Mouse (Mus musculus) T-helper 1 cell (primary cell): ENCODE results near the gene Gspt1.
"Not testable (repeated sequence)": the region's sequence is repeated elsewhere in the genome, so short reads cannot be mapped to it uniquely, and the experiment has no call there.

Experiments used
- in situ Hi-C: fragments of 300-600 bp; cut with MboI, MseI; formaldehyde crosslinking; loops from one replicate; pipeline ENCODE4 v1.15.1; 2025; ENCODE audit warnings: high pct_unique_total_duplicates

Gene Gspt1

GRCm38 (mm10) chr16:11253898-11254722 is at the start of gene Gspt1:
Gene Gspt1, minus strand, starts transcription at chr16:11254325.
- in situ Hi-C loops = loop anchor here (10.0 kb wide), 1 partner anchor 839 kb away; the partner anchor contains the start of gene Nubp1

DNA sequence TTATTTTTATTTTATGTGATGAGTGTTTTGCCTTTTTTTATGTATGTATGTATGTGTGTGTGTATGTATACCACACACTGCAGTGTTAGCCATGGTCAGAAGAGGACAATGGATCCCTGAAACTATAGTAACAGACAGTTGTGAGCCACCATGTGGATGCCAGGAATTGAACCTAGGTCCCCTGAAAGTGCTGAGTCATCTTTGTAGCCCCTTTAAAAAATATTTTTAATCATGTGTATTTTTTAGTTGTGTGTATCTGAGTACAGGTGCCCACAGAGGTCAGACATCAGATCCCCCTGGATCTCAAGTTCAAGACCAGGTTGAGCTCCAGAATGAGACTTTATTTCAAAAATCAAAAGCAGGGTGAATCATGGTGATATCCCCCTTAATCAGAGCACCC is 49.6 kb upstream of the Gspt1 start:
- in situ Hi-C loops = no loop called here

GRCm38 (mm10) chr16:11297700-11298099 is 43.6 kb upstream of the Gspt1 start:
- in situ Hi-C loops = loop anchor here (5.0 kb wide), 1 partner anchor 125 kb away; no protein-coding TSS in a partner anchor

GRCm38 (mm10) chr16:11295583-11295982 is 41.5 kb upstream of the Gspt1 start:
- in situ Hi-C loops = loop anchor here (5.0 kb wide), 1 partner anchor 127 kb away; no protein-coding TSS in a partner anchor

GRCm38 (mm10) chr16:11288873-11289272 is 34.7 kb upstream of the Gspt1 start:
- in situ Hi-C loops = not testable (repeated sequence)

GRCm38 (mm10) chr16:11285949-11286348 is 31.8 kb upstream of the Gspt1 start:
- in situ Hi-C loops = no loop called here

- in situ Hi-C loops = no loop called here
Measured at GRCm38 (mm10) chr16:11284881-11285280, 30.8 kb upstream of the Gspt1 start.

DNA sequence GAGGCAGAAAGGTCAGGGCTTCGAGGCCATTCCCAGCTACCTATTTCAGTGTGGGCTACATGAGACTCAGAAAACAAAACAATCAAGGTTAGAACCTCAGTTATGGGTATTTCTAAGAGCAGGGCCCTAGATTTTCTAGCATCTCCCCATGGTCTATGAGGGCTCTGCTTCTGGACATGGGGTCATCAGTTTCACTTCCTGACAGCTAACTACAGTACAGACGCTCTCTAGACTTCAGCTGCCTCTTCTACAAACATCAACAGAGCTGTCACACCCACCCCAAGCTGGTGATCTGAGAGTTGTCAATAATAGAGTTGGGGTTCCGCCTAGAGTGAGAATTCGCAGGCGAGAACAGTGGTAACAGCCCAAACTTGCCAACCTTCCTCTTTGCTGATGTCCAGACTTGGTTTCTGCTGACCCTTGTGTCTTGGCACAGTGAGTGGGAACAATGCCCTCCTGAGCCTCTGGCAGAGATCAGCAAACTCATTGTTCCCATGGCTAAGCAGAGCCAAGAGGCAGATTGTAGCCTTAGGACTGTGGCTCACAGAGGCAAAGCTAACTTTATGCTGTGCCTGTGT is 28.6 kb upstream of the Gspt1 start:
- in situ Hi-C loops = no loop called here

GRCm38 (mm10) chr16:11278778-11279177 is 24.7 kb upstream of the Gspt1 start:
- in situ Hi-C loops = no loop called here

GRCm38 (mm10) chr16:11276888-11277287 is 22.8 kb upstream of the Gspt1 start:
- in situ Hi-C loops = no loop called here

- in situ Hi-C loops = no loop called here
Measured at GRCm38 (mm10) chr16:11271073-11271472, 16.9 kb upstream of the Gspt1 start.

DNA sequence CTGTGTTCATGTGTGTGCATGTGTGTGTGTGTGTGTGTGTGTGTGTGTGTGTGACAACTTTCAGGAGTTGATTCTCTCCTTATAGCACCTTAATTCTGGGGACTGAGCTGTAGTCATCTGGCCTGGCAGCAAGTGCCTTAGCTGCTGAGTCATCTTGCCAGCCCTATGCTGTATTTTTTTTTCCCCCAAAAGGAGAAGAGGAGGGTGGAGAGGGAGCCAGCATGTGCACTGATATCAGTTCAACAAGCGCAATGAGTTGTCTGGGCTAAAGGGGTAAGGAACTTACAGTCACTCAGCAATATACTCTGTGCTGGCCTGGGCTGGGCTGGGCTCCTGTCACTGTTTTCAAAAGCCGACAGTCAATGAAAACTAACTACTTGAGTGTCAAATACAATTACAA is 16.5 kb upstream of the Gspt1 start:
- in situ Hi-C loops = no loop called here

GRCm38 (mm10) chr16:11269808-11270207 is 15.7 kb upstream of the Gspt1 start:
- in situ Hi-C loops = loop anchor here (5.0 kb wide), 1 partner anchor 42 kb away; the partner anchor contains the start of gene Tnfrsf17

DNA sequence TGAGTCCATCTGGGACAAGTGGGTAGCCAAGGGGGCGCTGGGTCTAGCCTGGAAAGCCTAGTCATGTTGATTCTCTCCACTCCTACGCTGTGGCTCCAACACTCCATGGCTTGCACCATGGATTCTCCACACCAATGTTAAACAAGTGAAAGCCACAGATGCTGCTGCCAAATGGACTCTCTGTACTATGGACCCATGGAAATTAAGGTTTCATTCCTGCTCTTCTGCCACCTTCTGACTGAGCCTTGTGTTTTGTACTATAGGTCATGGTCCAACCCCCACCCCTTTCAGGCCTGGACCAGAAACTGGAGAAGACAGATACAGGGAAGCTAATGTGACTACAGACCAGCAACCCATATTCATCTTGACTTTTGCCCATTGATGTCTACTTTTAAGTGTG is 12.4 kb upstream of the Gspt1 start:
- in situ Hi-C loops = loop anchor here (5.0 kb wide), 1 partner anchor 46 kb away; the partner anchor contains the start of gene Tnfrsf17

- in situ Hi-C loops = no loop called here
Measured at GRCm38 (mm10) chr16:11263266-11263665, 9.1 kb upstream of the Gspt1 start.

GRCm38 (mm10) chr16:11254723-11255164 is 619 bp upstream of the Gspt1 start:
- in situ Hi-C loops = loop anchor here (10.0 kb wide), 1 partner anchor 840 kb away; the partner anchor contains the start of gene Nubp1

GRCm38 (mm10) chr16:11253065-11253831 is 877 bp downstream of the Gspt1 start:
- in situ Hi-C loops = loop anchor here (10.0 kb wide), 1 partner anchor 838 kb away; the partner anchor contains the start of gene Nubp1

- in situ Hi-C loops = loop anchor here (5.0 kb wide), 1 partner anchor 35 kb away; no protein-coding TSS in a partner anchor
Measured at GRCm38 (mm10) chr16:11247791-11248190, 6.3 kb downstream of the Gspt1 start.

DNA sequence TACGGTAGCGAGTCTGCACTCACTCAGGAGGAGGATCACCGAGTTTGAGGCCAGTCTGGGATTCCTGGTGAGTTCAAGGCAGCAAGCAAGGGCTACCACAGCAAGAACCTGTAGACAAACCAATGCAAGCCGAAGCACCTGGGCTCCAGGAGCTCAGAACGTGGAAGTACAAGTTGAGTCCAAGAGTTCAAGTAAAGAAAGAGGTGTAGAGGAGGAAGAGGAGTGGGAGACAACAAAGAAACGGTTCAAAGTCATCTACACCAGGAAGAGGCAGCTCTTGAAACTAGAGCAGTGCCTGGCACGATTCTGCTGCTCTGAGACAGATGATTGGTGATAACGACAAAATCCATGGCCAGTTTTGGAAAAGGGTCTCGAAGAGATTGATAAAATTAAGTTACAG is 8.4 kb downstream of the Gspt1 start:
- in situ Hi-C loops = loop anchor here (5.0 kb wide), 1 partner anchor 33 kb away; no protein-coding TSS in a partner anchor

DNA sequence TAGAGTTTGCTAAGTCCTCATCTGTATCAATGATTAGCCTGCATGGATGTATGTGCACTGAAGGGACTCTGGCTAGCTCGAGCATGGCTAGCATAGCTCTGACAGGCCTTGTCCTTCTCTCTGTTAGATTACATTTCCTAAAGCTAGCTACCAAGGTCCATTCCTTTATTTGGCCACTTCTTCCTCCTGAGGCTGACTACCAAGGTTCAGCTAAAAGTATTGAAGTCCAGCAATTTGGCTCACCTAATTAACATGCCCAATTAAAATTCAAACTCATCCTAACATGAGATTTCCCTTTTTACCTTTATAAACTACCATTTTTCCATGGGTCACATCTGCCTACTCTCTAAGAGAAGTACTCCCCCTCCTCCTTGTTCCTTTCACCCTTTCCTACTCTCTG is 11.7 kb downstream of the Gspt1 start:
- in situ Hi-C loops = no loop called here

DNA sequence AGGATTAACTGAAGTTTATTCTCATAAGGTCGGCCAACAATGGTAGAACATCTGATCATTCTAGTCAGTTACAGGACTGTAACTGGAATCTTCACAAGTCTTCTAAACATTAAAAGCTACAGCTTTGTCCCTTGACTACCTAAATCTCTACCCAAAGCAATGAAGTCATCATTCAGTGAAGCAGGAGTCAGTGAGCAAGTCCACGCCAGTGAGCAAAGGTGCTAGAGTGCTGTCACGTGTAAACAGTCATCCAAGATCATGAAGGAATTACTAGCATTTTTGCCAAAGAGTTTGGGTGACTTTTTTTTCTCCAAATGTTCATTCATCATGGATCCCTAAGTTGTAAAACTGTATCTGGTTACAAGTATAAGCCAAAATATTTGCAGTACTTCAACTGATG is 36.3 kb downstream of the Gspt1 start:
- in situ Hi-C loops = no loop called here
